Mouse (Mus musculus): ENCODE data around the gene Add2.

The Add2 gene

GRCm38 (mm10) chr6:86079323-86079722 is 50.8 kb downstream of the Add2 start:
- no peak for DNase-seq (ENCODE audit: low spot score in 2 of 2)

- peak; percentile 41 to 46 for DNase-seq (ENCODE audit: low spot score in 2 of 2)
Observed at GRCm38 (mm10) chr6:86085518-86085917, 57.0 kb downstream of the Add2 start.

GRCm38 (mm10) chr6:86086851-86087571 is 58.5 kb downstream of the Add2 start:
- peak in 1 of 2 experiments; percentile 6 for DNase-seq (ENCODE audit: low spot score in 2 of 2)

GRCm38 (mm10) chr6:86087813-86088212 is 59.3 kb downstream of the Add2 start:
- DNase-seq (ENCODE audit: low spot score in 2 of 2): no peak

GRCm38 (mm10) chr6:86094202-86094838 is 65.8 kb downstream of the Add2 start:
- no peak for DNase-seq (ENCODE audit: low spot score in 2 of 2)

GRCm38 (mm10) chr6:86095518-86095917 is 67.0 kb downstream of the Add2 start:
- DNase-seq (ENCODE audit: low spot score in 2 of 2): no peak

- no peak for DNase-seq (ENCODE audit: low spot score in 2 of 2)
Observed at GRCm38 (mm10) chr6:86096733-86097132, 68.3 kb downstream of the Add2 start.

GRCm38 (mm10) chr6:86097155-86097554 is 68.7 kb downstream of the Add2 start:
- DNase-seq (ENCODE audit: low spot score in 2 of 2): no peak

GRCm38 (mm10) chr6:86099003-86099402 is 70.5 kb downstream of the Add2 start:
- no peak for DNase-seq (ENCODE audit: low spot score in 2 of 2)

GRCm38 (mm10) chr6:86101451-86101850 is 73.0 kb downstream of the Add2 start:
- DNase-seq (ENCODE audit: low spot score in 2 of 2): no peak

- no peak for DNase-seq (ENCODE audit: low spot score in 2 of 2)
Observed at GRCm38 (mm10) chr6:86102874-86103273, 74.4 kb downstream of the Add2 start.

- DNase-seq (ENCODE audit: low spot score in 2 of 2): no peak
Observed at GRCm38 (mm10) chr6:86103614-86104013, 75.1 kb downstream of the Add2 start.

- no peak for DNase-seq (ENCODE audit: low spot score in 2 of 2)
Observed at GRCm38 (mm10) chr6:86104719-86105118, 76.2 kb downstream of the Add2 start.

GRCm38 (mm10) chr6:86106045-86106444 is 77.6 kb downstream of the Add2 start:
- no peak for DNase-seq (ENCODE audit: low spot score in 2 of 2)

GRCm38 (mm10) chr6:86107101-86107500 is 78.6 kb downstream of the Add2 start:
- DNase-seq (ENCODE audit: low spot score in 2 of 2): no peak

- no peak for DNase-seq (ENCODE audit: low spot score in 2 of 2)
Observed at GRCm38 (mm10) chr6:86115843-86116242, 87.4 kb downstream of the Add2 start.

GRCm38 (mm10) chr6:86123057-86123456 is 94.6 kb downstream of the Add2 start:
- DNase-seq (ENCODE audit: low spot score in 2 of 2): no peak

GRCm38 (mm10) chr6:86125761-86126160 is 97.3 kb downstream of the Add2 start:
- no peak for DNase-seq (ENCODE audit: low spot score in 2 of 2)

- peak in 1 of 2 experiments; percentile 11 for DNase-seq (ENCODE audit: low spot score in 2 of 2)
Observed at GRCm38 (mm10) chr6:86126953-86127581, 98.6 kb downstream of the Add2 start.

- DNase-seq (ENCODE audit: low spot score in 2 of 2): peak; percentile 23 to 48
Observed at GRCm38 (mm10) chr6:86128504-86128903, 100.0 kb downstream of the Add2 start.

GRCm38 (mm10) chr6:86129872-86130498 is 101.5 kb downstream of the Add2 start:
- peak; percentile 32 to 59 for DNase-seq (ENCODE audit: low spot score in 2 of 2)

- DNase-seq (ENCODE audit: low spot score in 2 of 2): no peak
Observed at GRCm38 (mm10) chr6:86133882-86134281, 105.4 kb downstream of the Add2 start.

Data from urinary bladder, adult 18-20 months (tissue).